Mouse (Mus musculus): ENCODE data around the gene Pax2. TPM values are rescaled to one million over a fixed set of nuclear protein-coding genes. Genes with fewer than 3 reads are reported as not detected.

Pax2 gene
- polyA plus RNA-seq, 1 experiment from 2014 or later, result not detected

- no peak overlapping the region for H3K4me2 ChIP-seq (ENCODE audit: low read length)
- H3K9me3 ChIP-seq (ENCODE audit: control insufficient read depth, low read length), result no peaks in the 10 kb centered on the region
- no peak overlapping the region for H3K4me3 ChIP-seq (replicated peaks; ENCODE audit: low read length)
- H3K27me3 ChIP-seq (replicated peaks; ENCODE audit: control insufficient read depth, insufficient read depth, low read length), result no peaks in the 10 kb centered on the region
- H3K36me3 ChIP-seq (ENCODE audit: control insufficient read depth, insufficient read depth), result no peaks in the 10 kb centered on the region
- 70% methylated on average over 6 of the region's 6 CpGs for WGBS
- H3K4me1 ChIP-seq (replicated peaks; ENCODE audit: control insufficient read depth, insufficient read depth, low read length), result peaks cover 20% of the 10 kb centered on the region
- no peak for ATAC-seq
- no peak overlapping the region for H3K27ac ChIP-seq (ENCODE audit: low read length)
- H3K9ac ChIP-seq (replicated peaks; ENCODE audit: low read depth, low read length), result no peak overlapping the region
These were observed 44.5 kb downstream of the Pax2 start for GRCm38 (mm10) chr19:44800327-44800726.

- Histone ChIP-seq H3K9ac (replicated peaks; ENCODE audit: low read depth, low read length) (no peak overlapping the region), H3K27ac (ENCODE audit: low read length) (no peak overlapping the region), H3K9me3 (ENCODE audit: control insufficient read depth, low read length) (no peaks in the 10 kb centered on the region), H3K4me3 (replicated peaks; ENCODE audit: low read length) (no peak overlapping the region), H3K27me3 (replicated peaks; ENCODE audit: control insufficient read depth, insufficient read depth, low read length) (no peaks in the 10 kb centered on the region), H3K36me3 (ENCODE audit: control insufficient read depth, insufficient read depth) (no peaks in the 10 kb centered on the region), H3K4me2 (ENCODE audit: low read length) (no peak overlapping the region), H3K4me1 (replicated peaks; ENCODE audit: control insufficient read depth, insufficient read depth, low read length) (peaks cover 5% of the 10 kb centered on the region)
- 2% methylated on average over 8 of the region's 8 CpGs for WGBS
- ATAC-seq, result no peak
These were observed 52.9 kb downstream of the Pax2 start for GRCm38 (mm10) chr19:44808734-44809133.

- Histone ChIP-seq H3K27me3 (replicated peaks; ENCODE audit: control insufficient read depth, insufficient read depth, low read length) (no peaks in the 10 kb centered on the region), H3K27ac (ENCODE audit: low read length) (no peak overlapping the region), H3K4me2 (ENCODE audit: low read length) (no peak overlapping the region), H3K36me3 (ENCODE audit: control insufficient read depth, insufficient read depth) (no peaks in the 10 kb centered on the region), H3K9me3 (ENCODE audit: control insufficient read depth, low read length) (no peaks in the 10 kb centered on the region), H3K4me3 (replicated peaks; ENCODE audit: low read length) (no peak overlapping the region), H3K4me1 (replicated peaks; ENCODE audit: control insufficient read depth, insufficient read depth, low read length) (peaks cover 8% of the 10 kb centered on the region), H3K9ac (replicated peaks; ENCODE audit: low read depth, low read length) (no peak overlapping the region)
- no peak for ATAC-seq
- 72% methylated on average over 13 of the region's 13 CpGs for WGBS
These were observed 57.0 kb downstream of the Pax2 start for GRCm38 (mm10) chr19:44812666-44813429.

GRCm38 (mm10) chr19:44815111-44815510 is 59.3 kb downstream of the Pax2 start:
- no peaks in the 10 kb centered on the region for H3K36me3 ChIP-seq (ENCODE audit: control insufficient read depth, insufficient read depth)
- H3K27me3 ChIP-seq (replicated peaks; ENCODE audit: control insufficient read depth, insufficient read depth, low read length), result no peaks in the 10 kb centered on the region
- no peaks in the 10 kb centered on the region for H3K9me3 ChIP-seq (ENCODE audit: control insufficient read depth, low read length)
- no peak overlapping the region for H3K9ac ChIP-seq (replicated peaks; ENCODE audit: low read depth, low read length)
- peaks cover 3% of the 10 kb centered on the region for H3K4me1 ChIP-seq (replicated peaks; ENCODE audit: control insufficient read depth, insufficient read depth, low read length)
- ATAC-seq, result no peak
- H3K4me2 ChIP-seq (ENCODE audit: low read length), result no peak overlapping the region
- H3K27ac ChIP-seq (ENCODE audit: low read length), result no peak overlapping the region
- WGBS, result 89% methylated on average over 3 of the region's 3 CpGs
- no peak overlapping the region for H3K4me3 ChIP-seq (replicated peaks; ENCODE audit: low read length)

- Histone ChIP-seq H3K4me2 (ENCODE audit: low read length) (no peak overlapping the region), H3K4me1 (replicated peaks; ENCODE audit: control insufficient read depth, insufficient read depth, low read length) (peaks cover 8% of the 10 kb centered on the region), H3K9ac (replicated peaks; ENCODE audit: low read depth, low read length) (no peak overlapping the region), H3K9me3 (ENCODE audit: control insufficient read depth, low read length) (no peaks in the 10 kb centered on the region), H3K27ac (ENCODE audit: low read length) (no peak overlapping the region), H3K27me3 (replicated peaks; ENCODE audit: control insufficient read depth, insufficient read depth, low read length) (no peaks in the 10 kb centered on the region), H3K4me3 (replicated peaks; ENCODE audit: low read length) (no peak overlapping the region), H3K36me3 (ENCODE audit: control insufficient read depth, insufficient read depth) (no peaks in the 10 kb centered on the region)
- no peak for ATAC-seq
- 26% methylated on average over 14 of the region's 14 CpGs for WGBS
These were observed 61.7 kb downstream of the Pax2 start for GRCm38 (mm10) chr19:44817403-44818128.

- no peak overlapping the region for H3K4me3 ChIP-seq (replicated peaks; ENCODE audit: low read length)
- no peak overlapping the region for H3K9ac ChIP-seq (replicated peaks; ENCODE audit: low read depth, low read length)
- H3K4me2 ChIP-seq (ENCODE audit: low read length), result no peak overlapping the region
- H3K27ac ChIP-seq (ENCODE audit: low read length), result no peak overlapping the region
- ATAC-seq, result no peak
- 75% methylated on average over 6 of the region's 6 CpGs for WGBS
- peaks cover 8% of the 10 kb centered on the region for H3K4me1 ChIP-seq (replicated peaks; ENCODE audit: control insufficient read depth, insufficient read depth, low read length)
- no peaks in the 10 kb centered on the region for H3K36me3 ChIP-seq (ENCODE audit: control insufficient read depth, insufficient read depth)
- no peaks in the 10 kb centered on the region for H3K9me3 ChIP-seq (ENCODE audit: control insufficient read depth, low read length)
- H3K27me3 ChIP-seq (replicated peaks; ENCODE audit: control insufficient read depth, insufficient read depth, low read length), result no peaks in the 10 kb centered on the region
These were observed 62.8 kb downstream of the Pax2 start for GRCm38 (mm10) chr19:44818676-44819075.

- Histone ChIP-seq H3K9me3 (ENCODE audit: control insufficient read depth, low read length) (no peaks in the 10 kb centered on the region), H3K4me3 (replicated peaks; ENCODE audit: low read length) (no peak overlapping the region), H3K27me3 (replicated peaks; ENCODE audit: control insufficient read depth, insufficient read depth, low read length) (no peaks in the 10 kb centered on the region), H3K4me1 (replicated peaks; ENCODE audit: control insufficient read depth, insufficient read depth, low read length) (peaks cover 13% of the 10 kb centered on the region), H3K36me3 (ENCODE audit: control insufficient read depth, insufficient read depth) (no peaks in the 10 kb centered on the region), H3K4me2 (ENCODE audit: low read length) (no peak overlapping the region), H3K27ac (ENCODE audit: low read length) (no peak overlapping the region), H3K9ac (replicated peaks; ENCODE audit: low read depth, low read length) (no peak overlapping the region)
- WGBS, result 59% methylated on average over 3 of the region's 3 CpGs
- no peak for ATAC-seq
These were observed 65.7 kb downstream of the Pax2 start for GRCm38 (mm10) chr19:44821581-44821980.

GRCm38 (mm10) chr19:44822295-44822694 is 66.5 kb downstream of the Pax2 start:
- no peak overlapping the region for H3K4me2 ChIP-seq (ENCODE audit: low read length)
- 77% methylated on average over 5 of the region's 5 CpGs for WGBS
- H3K27ac ChIP-seq (ENCODE audit: low read length), result no peak overlapping the region
- no peak overlapping the region for H3K4me3 ChIP-seq (replicated peaks; ENCODE audit: low read length)
- H3K4me1 ChIP-seq (replicated peaks; ENCODE audit: control insufficient read depth, insufficient read depth, low read length), result peaks cover 13% of the 10 kb centered on the region
- no peaks in the 10 kb centered on the region for H3K9me3 ChIP-seq (ENCODE audit: control insufficient read depth, low read length)
- H3K9ac ChIP-seq (replicated peaks; ENCODE audit: low read depth, low read length), result no peak overlapping the region
- no peaks in the 10 kb centered on the region for H3K36me3 ChIP-seq (ENCODE audit: control insufficient read depth, insufficient read depth)
- ATAC-seq, result no peak
- no peaks in the 10 kb centered on the region for H3K27me3 ChIP-seq (replicated peaks; ENCODE audit: control insufficient read depth, insufficient read depth, low read length)

GRCm38 (mm10) chr19:44823657-44824056 is 67.8 kb downstream of the Pax2 start:
- H3K9me3 ChIP-seq (ENCODE audit: control insufficient read depth, low read length), result no peaks in the 10 kb centered on the region
- H3K27me3 ChIP-seq (replicated peaks; ENCODE audit: control insufficient read depth, insufficient read depth, low read length), result 0 out of 2 replicates have a peak, but pooled peaks cover 4% of the 10 kb centered on the region
- no peak overlapping the region for H3K4me2 ChIP-seq (ENCODE audit: low read length)
- H3K4me1 ChIP-seq (replicated peaks; ENCODE audit: control insufficient read depth, insufficient read depth, low read length), result peaks cover 11% of the 10 kb centered on the region
- ATAC-seq, result no peak
- H3K4me3 ChIP-seq (replicated peaks; ENCODE audit: low read length), result no peak overlapping the region
- H3K27ac ChIP-seq (ENCODE audit: low read length), result no peak overlapping the region
- no peaks in the 10 kb centered on the region for H3K36me3 ChIP-seq (ENCODE audit: control insufficient read depth, insufficient read depth)
- WGBS, result 67% methylated on average over 3 of the region's 3 CpGs
- no peak overlapping the region for H3K9ac ChIP-seq (replicated peaks; ENCODE audit: low read depth, low read length)

Data from forebrain, embryonic 16.5 days (tissue).